ENCODE assay signal across 15 mouse cellular contexts in the genomic region with DNA sequence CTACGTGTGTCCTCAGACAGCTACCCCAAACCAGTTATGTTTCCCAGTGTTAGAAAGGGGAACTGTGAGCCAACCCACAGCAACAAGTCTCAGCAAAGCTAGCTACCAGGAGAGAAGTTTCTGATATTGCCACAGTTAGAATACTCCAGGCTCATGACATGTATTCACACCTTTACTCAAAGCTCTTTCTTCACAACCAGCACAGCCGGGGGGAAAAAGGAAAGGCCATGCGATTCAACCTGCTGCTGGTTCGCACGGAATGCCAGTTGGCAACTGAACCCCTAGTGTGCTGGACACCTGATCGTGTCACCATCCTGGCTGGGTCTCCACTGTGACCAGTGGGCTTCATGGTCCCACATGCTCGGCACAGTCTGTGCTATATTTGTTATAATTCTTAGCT. TPM values are rescaled to one million over a fixed set of nuclear protein-coding genes. Genes with fewer than 3 reads are reported as not detected.
A peak's percentile ranks its signal among the peaks of the same experiment; 100 is the strongest.
DNase-seq lines count a peak whose midpoint lies in the region; ATAC-seq and TF ChIP-seq lines count a peak whose summit lies in the region.
"Had no signal": no experiment of that assay in that cellular context is flagged by ENCODE, and none has a peak within 500 bp of the region (broad histone marks: within the 10 kb centered on the region; RNA-seq: fewer than 3 reads in every experiment).

No protein-coding gene starts in this region.

- H3K27me3 ChIP-seq in liver, embryonic 11.5 days (replicated peaks; ENCODE audit: control insufficient read depth, insufficient read depth, low read length): no peaks in the 10 kb centered on the region

- ATAC-seq in liver, embryonic 11.5 days (replicated peaks; ENCODE audit: low FRiP score): no peak
- peak; percentile 29; the same call in 1 of the 2 replicates for ATAC-seq in megakaryocyte, adult 5-6 weeks (ENCODE audit: poor library complexity, severe bottlenecking)

- peak overlapping the region; percentile 81 for H3K4me2 ChIP-seq in liver, embryonic 11.5 days

- H3K4me1 ChIP-seq in liver, embryonic 11.5 days (replicated peaks; ENCODE audit: control insufficient read depth, insufficient read depth, low read length): peaks cover 14% of the 10 kb centered on the region
- H3K4me1 ChIP-seq: hindbrain, embryonic 15.5 days had no signal

- no peak overlapping the region for H3K27ac ChIP-seq in gastrocnemius, adult 2 months
- H3K27ac ChIP-seq in liver, embryonic 11.5 days (ENCODE audit: low read depth, low read length): no peak overlapping the region
- H3K27ac ChIP-seq: hindbrain, embryonic 15.5 days had no signal

- intact Hi-C loops in gastrocnemius, adult 2 months (cut with DNase I): no loop called here

- no peak for DNase-seq in gastrocnemius, adult 2 months
- no peak for DNase-seq in gastrocnemius, adult 18-20 months (ENCODE audit: low spot score)
- no peak for DNase-seq in liver, embryonic 11.5 days (ENCODE audit: low spot score)
- no peak for DNase-seq in liver
- DNase-seq in fat pad, adult 2 months (ENCODE audit: extremely low read depth, low read depth, low spot score): peak; percentile 66
- no peak for DNase-seq in spleen, postnatal 4 days (ENCODE audit: low spot score in 2 of 2)
- no peak for DNase-seq in cerebellum, adult 9-11 months
- DNase-seq: cerebellum, postnatal 10 days; kidney, postnatal 4 days had no signal

- no peak for TF ChIP-seq CTCF in gastrocnemius, adult 2 months (IDR thresholded peaks at IDR 0.05)

- no peak overlapping the region; the same call in 1 of the 2 replicates for H3K9ac ChIP-seq in liver, embryonic 11.5 days (ENCODE audit: low read depth, low read length)
- H3K9ac ChIP-seq: hindbrain, embryonic 15.5 days had no signal

- WGBS in liver, embryonic 11.5 days: 81% methylated on average over 7 of the region's 7 CpGs

- H3K36me3 ChIP-seq in liver, embryonic 11.5 days (ENCODE audit: control insufficient read depth, insufficient read depth, low read length): no peaks in the 10 kb centered on the region
- H3K36me3 ChIP-seq: heart, embryonic 10.5 days; hindbrain, embryonic 15.5 days had no signal

- H3K4me3 ChIP-seq in gastrocnemius, adult 2 months: peak overlapping the region; percentile 73; the same call in 1 of the 2 replicates
- H3K4me3 ChIP-seq in liver, embryonic 11.5 days (ENCODE audit: low read depth, low read length): no peak overlapping the region; the same call in 1 of the 2 replicates

- no peaks in the 10 kb centered on the region for H3K9me3 ChIP-seq in liver, embryonic 11.5 days (ENCODE audit: control insufficient read depth, low read length)
- H3K9me3 ChIP-seq: heart, embryonic 10.5 days; hindbrain, embryonic 15.5 days had no signal

RNA-seq across cellular contexts. Expression of a gene that starts 0.8 kb away (rescaled TPM):
- total RNA-seq in gastrocnemius, adult 2 months (2021): 1 to 10 TPM in 1 of 2 experiments, under 1 TPM in 1; 0.92 to 1.3 TPM
- 1 to 10 TPM in 1 of 2 experiments, under 1 TPM in 1; 0.84 to 1.7 TPM for total RNA-seq in gastrocnemius, adult 18-20 months (2021)
- 0.12 TPM in 1 of 2 replicates, not detected in the other for polyA plus RNA-seq in liver, embryonic 11.5 days (2014; fragmentation: Nextera tagmentation; extraction: Ambion mirVana)
- 8.7 and 9.5 TPM in 2 replicates for total RNA-seq in megakaryocyte, adult 5-6 weeks (2015)
- total RNA-seq in megakaryocyte, adult 5-6 weeks (2017): 15.2 and 21.7 TPM in 2 replicates
- total RNA-seq: megakaryocyte-erythroid progenitor cell, adult 5-6 weeks had no signal

RNA-seq across cellular contexts. Expression of a gene that starts 13.2 kb away (rescaled TPM):
- total RNA-seq in gastrocnemius, adult 2 months (2021): 10 to 100 TPM; 34.3 to 42.6 TPM
- total RNA-seq in gastrocnemius, adult 18-20 months (2021): 10 to 100 TPM; 33.8 to 35.9 TPM
- polyA plus RNA-seq in liver, embryonic 11.5 days (2014; fragmentation: Nextera tagmentation; extraction: Ambion mirVana): 17.6 and 19.6 TPM in 2 replicates
- total RNA-seq in megakaryocyte, adult 5-6 weeks (2015): 13.0 and 16.5 TPM in 2 replicates
- 9.5 and 13.5 TPM in 2 replicates for total RNA-seq in megakaryocyte, adult 5-6 weeks (2017)

RNA-seq across cellular contexts. Expression of a gene that starts 13.6 kb away (rescaled TPM):
- total RNA-seq in gastrocnemius, adult 2 months (2021): 100 to 1,000 TPM; 595 to 950 TPM
- total RNA-seq in gastrocnemius, adult 18-20 months (2021): 100 to 1,000 TPM; 765 to 857 TPM
- polyA plus RNA-seq in liver, embryonic 11.5 days (2014; fragmentation: Nextera tagmentation; extraction: Ambion mirVana): 419 and 473 TPM in 2 replicates
- 197 and 209 TPM in 2 replicates for total RNA-seq in megakaryocyte, adult 5-6 weeks (2015)
- total RNA-seq in megakaryocyte, adult 5-6 weeks (2017): 132 and 217 TPM in 2 replicates

RNA-seq across cellular contexts. Expression of a gene that starts 59.7 kb away (rescaled TPM):
- not detected for total RNA-seq in gastrocnemius, adult 2 months (2021)
- not detected for total RNA-seq in gastrocnemius, adult 18-20 months (2021)
- 0.22 and 0.48 TPM in 2 replicates for polyA plus RNA-seq in liver, embryonic 11.5 days (2014; fragmentation: Nextera tagmentation; extraction: Ambion mirVana)
- not detected in 2 replicates for total RNA-seq in megakaryocyte, adult 5-6 weeks (2015)
- not detected in 2 replicates for total RNA-seq in megakaryocyte, adult 5-6 weeks (2017)
- total RNA-seq: megakaryocyte-erythroid progenitor cell, adult 5-6 weeks had no signal
- polyA plus RNA-seq: brain, embryonic 14.5 days; small intestine, adult 2 months had no signal
